Mouse (Mus musculus): ENCODE measurements at regions not wholly inside any gene's neighbourhood (a gene's known extent, or its start where the extent isn't known, plus 50 kb on each side); places are given as distances from the start of the nearest gene placed in this dataset.

DNA sequence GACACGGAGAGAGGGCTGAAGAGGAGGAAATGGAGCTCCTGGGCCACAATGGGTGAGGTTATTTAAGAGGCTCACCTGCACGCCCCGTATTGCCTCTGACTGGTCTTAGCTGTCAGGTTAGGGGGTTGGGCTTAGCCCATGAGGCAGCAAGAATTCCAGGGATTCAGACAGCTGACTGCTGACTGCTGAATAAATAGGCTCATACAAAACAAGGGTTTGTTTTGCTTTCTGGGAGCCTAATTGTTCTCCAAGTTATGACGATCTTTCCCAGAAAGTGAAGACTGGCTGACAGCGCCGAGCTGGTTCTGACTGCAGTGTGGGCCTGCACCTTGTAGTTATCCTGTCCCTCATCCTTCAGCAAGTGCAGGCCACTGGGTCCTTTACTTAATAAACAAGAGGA is 370.1 kb upstream of the Ubash3b start:
- no peak for TF ChIP-seq CTCF (IDR thresholded peaks at IDR 0.05; ENCODE audit: control insufficient read depth, insufficient read depth, insufficient replicate concordance, low read depth, low read length)
- no peak for TF ChIP-seq POLR2A (IDR thresholded peaks at IDR 0.05; ENCODE audit: control insufficient read depth, low read depth, low read length)
